Mouse (Mus musculus) megakaryocyte, embryonic 14.5 days (primary cell): ENCODE measurements at regions not wholly inside any gene's neighbourhood (a gene's known extent, or its start where the extent isn't known, plus 50 kb on each side); places are given as distances from the start of the nearest gene placed in this dataset.

Experiments used
- FLI1 ChIP-seq: IDR thresholded peaks from 2 replicates; pipeline ENCODE4 v1.6.1; 2012; ENCODE audit warnings: low read length, inconsistent platforms, mixed read lengths
- GATA1 ChIP-seq: IDR thresholded peaks from 3 replicates; pipeline ENCODE4 v1.6.1; 2012; ENCODE audit warnings: mixed read lengths, low read length, inconsistent platforms, borderline replicate concordance

- no peak for TF ChIP-seq GATA1
- TF ChIP-seq FLI1 = no peak
Measured at GRCm38 (mm10) chr1:88623040-88623439, 79.0 kb downstream of the Arl4c start.
